Mouse (Mus musculus) stomach, embryonic 14.5 days (tissue): ENCODE data around the gene Dnah14. TPM values are rescaled to one million over a fixed set of nuclear protein-coding genes. Genes with fewer than 3 reads are reported as not detected.

ENCODE experiments used
- ATAC-seq: fragments of 200-750 bp; cut with Nextera tagmentation; 2 replicates; pipeline ENCODE4 v1.8.0; 2017; ENCODE audit warnings: low read depth, moderate TSS enrichment; ENCODE audit not compliant: insufficient number of reproducible peaks, insufficient read depth, low FRiP score
- H3K27ac ChIP-seq: fragments of 300-500 bp; sonication (generic); 2 replicates; pipeline ENCODE4 v1.5.1; 2014; ENCODE audit warnings: mild to moderate bottlenecking, low read length, moderate library complexity, mixed read lengths
- H3K27me3 ChIP-seq: fragments of 300-500 bp; sonication (generic); 2 replicates; pipeline ENCODE4 v1.6.1; 2014; ENCODE audit warnings: low read length, control low read depth, mixed read lengths; ENCODE audit not compliant: control insufficient read depth, insufficient read depth
- H3K36me3 ChIP-seq: fragments of 300-500 bp; sonication (generic); 2 replicates; pipeline ENCODE4 v1.6.1; 2014; ENCODE audit warnings: mild to moderate bottlenecking, control low read depth, low read length, moderate library complexity, mixed read lengths; ENCODE audit not compliant: control insufficient read depth, insufficient read depth
- H3K4me1 ChIP-seq: fragments of 300-500 bp; sonication (generic); 2 replicates; pipeline ENCODE4 v1.6.1; 2014; ENCODE audit warnings: low read length, control low read depth, mixed read lengths; ENCODE audit not compliant: control insufficient read depth, insufficient read depth
- H3K4me2 ChIP-seq: fragments of 300-500 bp; sonication (generic); replicated peaks from 2 replicates; pipeline ENCODE4 v1.6.1; 2014; ENCODE audit warnings: low read depth, low read length, control low read depth
- H3K4me3 ChIP-seq: fragments of 300-500 bp; sonication (generic); 2 replicates; pipeline ENCODE4 v1.5.1; 2014; ENCODE audit warnings: low read depth, low read length, control low read depth
- H3K9ac ChIP-seq: fragments of 300-500 bp; sonication (generic); replicated peaks from 2 replicates; pipeline ENCODE4 v1.6.1; 2014; ENCODE audit warnings: low read depth, mild to moderate bottlenecking, control low read depth, low read length, moderate library complexity, mixed read lengths
- H3K9me3 ChIP-seq: fragments of 300-500 bp; sonication (generic); 2 replicates; pipeline ENCODE4 v1.6.1; 2016; ENCODE audit warnings: low read depth, low read length, control low read depth; ENCODE audit not compliant: control insufficient read depth
- WGBS: fragments of 180-500 bp; shearing (Covaris S2); extraction: QIAGEN DNeasy Blood & Tissue Kit; methylation state at CpG from one replicate; pipeline ENCODE4 v1.1.7; 2014; 5-methylcytosine and 5-hydroxymethylcytosine counted together
- polyA plus RNA-seq: library from polyadenylated mRNA; unstranded; fragments of >200 nt; fragmentation: Nextera tagmentation; extraction: Ambion mirVana; gene quantifications from 2 replicates; pipeline ENCODE4 v1.2.1, GENCODE M21; 2014

Dnah14 gene
- polyA plus RNA-seq, 1 experiment from 2014 or later: 2.0 TPM

GRCm38 (mm10) chr1:181569447-181569846 lies 6.9 kb upstream of the Dnah14 start:
- H3K4me2 ChIP-seq: no peak overlapping the region
- H3K4me1 ChIP-seq: no peaks in the 10 kb centered on the region
- no peak overlapping the region for H3K27ac ChIP-seq
- no peaks in the 10 kb centered on the region for H3K36me3 ChIP-seq
- no peaks in the 10 kb centered on the region for H3K9me3 ChIP-seq
- no peak for ATAC-seq
- 64% methylated on average over 9 of the region's 9 CpGs for WGBS
- no peaks in the 10 kb centered on the region for H3K27me3 ChIP-seq
- no peak overlapping the region for H3K4me3 ChIP-seq
- H3K9ac ChIP-seq: no peak overlapping the region

DNA sequence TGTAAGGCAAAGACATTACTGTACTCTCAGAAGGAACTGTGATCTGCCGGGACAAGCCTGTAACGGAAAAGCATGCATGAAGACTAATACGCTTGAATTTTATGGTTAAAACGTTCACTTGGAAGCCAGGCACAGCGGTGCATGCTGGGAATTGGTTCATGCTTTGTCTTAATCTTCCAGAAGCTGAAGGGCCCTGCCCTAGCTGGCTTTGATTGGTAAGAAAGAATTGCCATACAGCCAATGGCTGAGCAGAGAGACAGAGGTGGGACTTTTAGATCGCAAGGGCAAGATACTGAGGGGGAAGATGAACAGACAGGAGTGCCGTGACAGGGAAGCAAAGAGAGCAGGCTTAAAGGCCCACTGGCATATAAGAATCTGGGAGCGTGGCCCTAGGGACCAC lies 6.8 kb downstream of the Dnah14 start:
- no peaks in the 10 kb centered on the region for H3K9me3 ChIP-seq
- H3K4me3 ChIP-seq: no peak overlapping the region
- H3K27ac ChIP-seq: no peak overlapping the region
- no peaks in the 10 kb centered on the region for H3K27me3 ChIP-seq
- 63% methylated on average over 8 of the region's 8 CpGs for WGBS
- no peak overlapping the region for H3K4me2 ChIP-seq
- no peaks in the 10 kb centered on the region for H3K4me1 ChIP-seq
- H3K9ac ChIP-seq: no peak overlapping the region
- H3K36me3 ChIP-seq: no peaks in the 10 kb centered on the region
- ATAC-seq: no peak

GRCm38 (mm10) chr1:181589116-181589515 lies 12.8 kb downstream of the Dnah14 start:
- Histone ChIP-seq H3K4me1 (no peaks in the 10 kb centered on the region), H3K9ac (no peak overlapping the region), H3K36me3 (no peaks in the 10 kb centered on the region), H3K9me3 (no peaks in the 10 kb centered on the region), H3K4me3 (no peak overlapping the region), H3K4me2 (no peak overlapping the region), H3K27ac (no peak overlapping the region), H3K27me3 (no peaks in the 10 kb centered on the region)
- 84% methylated on average over 6 of the region's 6 CpGs for WGBS
- ATAC-seq: no peak

DNA sequence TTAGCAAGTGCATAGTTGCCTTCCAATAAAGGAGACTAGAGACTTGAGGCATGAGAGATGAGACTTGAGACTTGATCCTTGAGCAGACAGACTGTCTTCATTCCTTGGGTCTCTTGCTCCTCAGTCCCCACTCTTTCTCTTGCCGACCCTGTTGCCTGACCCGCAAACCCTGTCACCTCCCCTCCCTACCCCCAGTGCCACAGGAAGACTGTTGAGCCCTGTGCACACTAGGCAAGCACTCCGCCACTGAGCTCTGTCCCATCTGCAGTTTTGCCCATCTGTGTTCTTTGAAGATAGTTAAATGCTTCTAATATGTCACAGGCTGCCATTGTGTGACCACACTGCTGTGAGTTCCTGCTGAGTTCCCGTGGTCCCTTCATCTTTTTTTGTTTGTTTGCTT lies 23.0 kb downstream of the Dnah14 start:
- no peak for ATAC-seq
- no peaks in the 10 kb centered on the region for H3K27me3 ChIP-seq
- no peak overlapping the region for H3K4me2 ChIP-seq
- H3K9me3 ChIP-seq: no peaks in the 10 kb centered on the region
- WGBS: 68% methylated on average over 4 of the region's 4 CpGs
- no peak overlapping the region for H3K9ac ChIP-seq
- H3K36me3 ChIP-seq: no peaks in the 10 kb centered on the region
- H3K4me3 ChIP-seq: no peak overlapping the region
- no peaks in the 10 kb centered on the region for H3K4me1 ChIP-seq
- H3K27ac ChIP-seq: no peak overlapping the region

DNA sequence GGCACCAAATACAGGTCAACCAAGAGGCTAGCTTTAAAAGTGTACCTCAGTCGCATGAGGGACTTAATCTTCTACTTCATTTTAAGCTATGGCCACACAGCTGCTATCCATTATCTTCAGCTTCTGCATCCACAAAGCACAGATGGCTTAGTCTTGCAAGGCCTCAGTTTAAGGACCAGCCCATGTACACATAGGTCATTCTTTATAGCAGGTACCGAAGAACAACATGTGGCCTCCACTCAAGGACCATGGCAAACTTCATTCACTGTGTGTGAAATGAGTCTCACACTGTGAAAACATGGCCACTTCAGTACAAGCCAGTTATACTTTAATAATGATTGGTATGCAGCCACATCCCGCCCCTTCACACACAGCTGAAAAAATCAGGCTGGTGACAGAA lies 34.8 kb downstream of the Dnah14 start:
- Histone ChIP-seq H3K9me3 (no peaks in the 10 kb centered on the region), H3K27me3 (no peaks in the 10 kb centered on the region), H3K27ac (no peak overlapping the region), H3K4me3 (no peak overlapping the region), H3K4me1 (no peaks in the 10 kb centered on the region), H3K36me3 (no peaks in the 10 kb centered on the region), H3K9ac (no peak overlapping the region), H3K4me2 (no peak overlapping the region)
- 53% methylated on average over 3 of the region's 3 CpGs for WGBS
- no peak for ATAC-seq

DNA sequence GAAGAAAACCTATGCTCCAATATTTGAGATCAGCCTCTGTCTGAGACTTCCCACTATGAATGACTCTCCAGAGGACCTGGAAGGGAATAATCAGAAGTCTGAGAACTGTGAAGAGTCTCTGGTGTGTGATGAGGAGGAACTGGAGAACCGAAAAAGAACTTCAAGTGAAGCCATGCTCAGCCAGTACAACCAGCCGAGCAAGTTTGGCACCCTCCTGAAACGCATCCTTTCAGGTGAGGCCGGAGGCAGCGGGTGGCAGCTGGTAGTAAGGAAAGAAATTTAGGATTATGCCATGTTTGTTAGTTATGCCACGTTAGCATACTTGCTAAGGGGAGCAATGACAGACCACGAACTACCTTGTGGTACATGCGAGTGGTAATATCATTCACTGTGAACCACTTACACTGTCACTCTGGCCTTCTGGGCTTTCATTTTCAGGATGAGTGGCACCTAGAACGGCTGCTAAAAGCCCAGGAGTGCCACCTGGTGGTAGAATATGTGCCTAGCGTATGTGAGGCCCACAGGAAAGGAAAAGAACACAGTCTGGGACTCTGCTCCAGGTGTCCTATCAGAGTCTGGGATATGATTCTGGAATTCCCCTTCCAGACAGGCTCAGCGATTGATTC lies 39.6 kb downstream of the Dnah14 start:
- Histone ChIP-seq H3K27me3 (no peaks in the 10 kb centered on the region), H3K9ac (no peak overlapping the region), H3K36me3 (no peaks in the 10 kb centered on the region), H3K4me1 (no peaks in the 10 kb centered on the region), H3K9me3 (no peaks in the 10 kb centered on the region), H3K4me2 (no peak overlapping the region), H3K27ac (no peak overlapping the region), H3K4me3 (no peak overlapping the region)
- WGBS: 38% methylated on average over 11 of the region's 11 CpGs
- no peak for ATAC-seq

GRCm38 (mm10) chr1:181617332-181617731 lies 41.0 kb downstream of the Dnah14 start:
- no peak for ATAC-seq
- no peaks in the 10 kb centered on the region for H3K27me3 ChIP-seq
- H3K36me3 ChIP-seq: no peaks in the 10 kb centered on the region
- no peak overlapping the region for H3K27ac ChIP-seq
- H3K9me3 ChIP-seq: no peaks in the 10 kb centered on the region
- no peak overlapping the region for H3K4me3 ChIP-seq
- H3K4me2 ChIP-seq: no peak overlapping the region
- H3K4me1 ChIP-seq: no peaks in the 10 kb centered on the region
- no peak overlapping the region for H3K9ac ChIP-seq
- WGBS: 53% methylated on average over 5 of the region's 5 CpGs

DNA sequence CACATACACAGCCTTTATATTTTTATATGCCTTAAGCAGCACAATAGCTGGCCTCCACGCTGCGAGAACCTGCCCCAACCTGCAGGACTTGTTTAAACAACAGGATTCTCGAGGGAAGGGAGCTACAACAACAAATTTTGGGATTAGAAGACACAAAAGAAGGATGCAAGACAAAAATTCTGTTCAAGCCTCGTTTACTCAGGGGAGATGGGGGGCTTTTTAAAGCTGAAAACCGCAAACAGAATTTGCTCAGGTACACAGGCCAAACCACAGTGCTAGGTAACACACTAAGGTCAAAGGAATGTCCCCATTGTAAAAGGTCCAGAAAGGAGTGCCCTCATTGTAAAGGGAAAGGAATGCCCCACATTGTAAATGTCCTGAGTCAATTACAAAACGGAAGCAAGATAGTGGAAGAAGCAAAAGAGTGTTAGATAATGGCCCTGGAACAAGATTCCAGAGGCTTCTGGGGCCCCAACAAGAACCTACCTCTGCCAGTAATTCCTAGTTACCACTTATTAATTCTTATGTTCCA lies 46.9 kb downstream of the Dnah14 start:
- Histone ChIP-seq H3K4me2 (no peak overlapping the region), H3K27ac (peak overlapping the region; percentile 36; the same call in 1 of the 2 replicates), H3K9ac (no peak overlapping the region), H3K4me3 (no peak overlapping the region), H3K9me3 (no peaks in the 10 kb centered on the region), H3K4me1 (no peaks in the 10 kb centered on the region), H3K36me3 (no peaks in the 10 kb centered on the region), H3K27me3 (no peaks in the 10 kb centered on the region)
- 59% methylated on average over 6 of the region's 6 CpGs for WGBS
- no peak for ATAC-seq

DNA sequence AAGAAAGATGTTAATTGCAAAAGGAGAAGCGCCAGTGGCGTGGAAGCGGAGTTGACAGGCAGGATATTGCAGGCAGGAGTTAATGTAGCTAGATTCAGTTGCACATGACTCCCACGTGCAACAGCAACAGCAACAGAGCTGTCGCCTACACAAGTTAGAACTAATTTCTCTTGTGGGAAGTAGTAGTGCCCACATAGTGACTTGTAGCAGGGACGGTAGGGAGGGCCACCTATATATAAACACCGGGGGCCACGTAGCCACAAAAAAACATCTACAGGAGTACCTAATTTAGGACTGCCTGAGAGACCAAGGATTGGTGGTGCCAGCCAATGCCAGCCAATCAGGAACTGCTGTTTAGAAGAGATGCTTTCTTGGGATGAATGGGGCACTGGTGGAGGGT lies 48.5 kb downstream of the Dnah14 start:
- no peak overlapping the region for H3K4me2 ChIP-seq
- WGBS: 82% methylated on average over 8 of the region's 8 CpGs
- H3K4me3 ChIP-seq: no peak overlapping the region
- H3K9me3 ChIP-seq: no peaks in the 10 kb centered on the region
- no peaks in the 10 kb centered on the region for H3K27me3 ChIP-seq
- H3K4me1 ChIP-seq: no peaks in the 10 kb centered on the region
- no peak overlapping the region for H3K27ac ChIP-seq
- H3K9ac ChIP-seq: no peak overlapping the region
- no peak for ATAC-seq
- no peaks in the 10 kb centered on the region for H3K36me3 ChIP-seq
